Mouse (Mus musculus): Measurements from ENCODE around the gene Klk12.

- TF ChIP-seq POLR2A (IDR thresholded peaks at IDR 0.05; ENCODE audit: insufficient read depth, low read depth, low read length) (no peak), EP300 (IDR thresholded peaks at IDR 0.05; ENCODE audit: insufficient read depth, low read depth, low read length) (no peak)
Measured at GRCm38 (mm10) chr7:43769636-43770035, 939 bp downstream of the Klk12 start.
